Mouse (Mus musculus): Measurements from ENCODE around the gene Ada.

Gene Ada

GRCm38 (mm10) chr2:163749647-163750611, at the start of gene Ada:
Ada (minus strand) TSS chr2:163750239.
- DNase-seq (ENCODE audit: low read depth) = peak; percentile 21

- no peak for DNase-seq (ENCODE audit: low read depth)
These were observed 48.4 kb upstream of the Ada start for GRCm38 (mm10) chr2:163798411-163798810.

GRCm38 (mm10) chr2:163788484-163788883, 38.4 kb upstream of the Ada start:
- peak; percentile 25 for DNase-seq (ENCODE audit: low read depth)

- DNase-seq (ENCODE audit: low read depth) = peak; percentile 47
These were observed 37.7 kb upstream of the Ada start for GRCm38 (mm10) chr2:163787709-163788108.

GRCm38 (mm10) chr2:163787086-163787485, 37.0 kb upstream of the Ada start:
- DNase-seq (ENCODE audit: low read depth) = no peak

- DNase-seq (ENCODE audit: low read depth) = no peak
These were observed 33.9 kb upstream of the Ada start for GRCm38 (mm10) chr2:163783901-163784300.

- no peak for DNase-seq (ENCODE audit: low read depth)
These were observed 33.3 kb upstream of the Ada start for GRCm38 (mm10) chr2:163783368-163783767.

- DNase-seq (ENCODE audit: low read depth) = no peak
These were observed 28.9 kb upstream of the Ada start for GRCm38 (mm10) chr2:163778896-163779295.

- no peak for DNase-seq (ENCODE audit: low read depth)
These were observed 27.0 kb upstream of the Ada start for GRCm38 (mm10) chr2:163777061-163777460.

- no peak for DNase-seq (ENCODE audit: low read depth)
These were observed 26.6 kb upstream of the Ada start for GRCm38 (mm10) chr2:163776661-163777060.

- DNase-seq (ENCODE audit: low read depth) = no peak
These were observed 20.7 kb upstream of the Ada start for GRCm38 (mm10) chr2:163770731-163771130.

- DNase-seq (ENCODE audit: low read depth) = no peak
These were observed 16.9 kb upstream of the Ada start for GRCm38 (mm10) chr2:163766890-163767289.

- DNase-seq (ENCODE audit: low read depth) = no peak
These were observed 16.2 kb upstream of the Ada start for GRCm38 (mm10) chr2:163766261-163766660.

- no peak for DNase-seq (ENCODE audit: low read depth)
These were observed 11.4 kb upstream of the Ada start for GRCm38 (mm10) chr2:163761402-163761801.

- no peak for DNase-seq (ENCODE audit: low read depth)
These were observed 10.6 kb upstream of the Ada start for GRCm38 (mm10) chr2:163760589-163760988.

GRCm38 (mm10) chr2:163758146-163758545, 8.1 kb upstream of the Ada start:
- no peak for DNase-seq (ENCODE audit: low read depth)

- no peak for DNase-seq (ENCODE audit: low read depth)
These were observed 6.7 kb upstream of the Ada start for GRCm38 (mm10) chr2:163756723-163757122.

GRCm38 (mm10) chr2:163754228-163754627, 4.2 kb upstream of the Ada start:
- DNase-seq (ENCODE audit: low read depth) = no peak

- no peak for DNase-seq (ENCODE audit: low read depth)
These were observed 5.1 kb downstream of the Ada start for GRCm38 (mm10) chr2:163744801-163745570.

GRCm38 (mm10) chr2:163743357-163743756, 6.7 kb downstream of the Ada start:
- DNase-seq (ENCODE audit: low read depth) = no peak

- DNase-seq (ENCODE audit: low read depth) = no peak
These were observed 7.4 kb downstream of the Ada start for GRCm38 (mm10) chr2:163742656-163743055.

GRCm38 (mm10) chr2:163735980-163736379, 14.1 kb downstream of the Ada start:
- DNase-seq (ENCODE audit: low read depth) = no peak

- DNase-seq (ENCODE audit: low read depth) = no peak
These were observed 14.9 kb downstream of the Ada start for GRCm38 (mm10) chr2:163735163-163735562.
